Mouse (Mus musculus) cerebellum, postnatal 25 days (tissue): ENCODE results near the gene Zdhhc21.
A peak's percentile ranks its signal among the peaks of the same experiment; 100 is the strongest.

Experiments
- DNase-seq, 2 experiments: peaks; one replicate each; pipeline ENCODE4 v3.0.0; 2021; ENCODE audit warnings: mixed read lengths in 2 of 2

Gene Zdhhc21

GRCm38 (mm10) chr4:82859131-82860125 is at the start of gene Zdhhc21:
Gene Zdhhc21 (minus strand): TSS chr4:82859958.
- DNase-seq, result peak; percentile 94 to 96

- no peak for DNase-seq
Measured at GRCm38 (mm10) chr4:82895227-82895626, 35.5 kb upstream of the Zdhhc21 start.

GRCm38 (mm10) chr4:82892247-82892646 is 32.5 kb upstream of the Zdhhc21 start:
- no peak for DNase-seq

- no peak for DNase-seq
Measured at GRCm38 (mm10) chr4:82891566-82891965, 31.8 kb upstream of the Zdhhc21 start.

- DNase-seq, result no peak
Measured at GRCm38 (mm10) chr4:82891049-82891448, 31.3 kb upstream of the Zdhhc21 start.

GRCm38 (mm10) chr4:82890585-82890984 is 30.8 kb upstream of the Zdhhc21 start:
- no peak for DNase-seq

GRCm38 (mm10) chr4:82886148-82886547 is 26.4 kb upstream of the Zdhhc21 start:
- no peak for DNase-seq

- no peak for DNase-seq
Measured at GRCm38 (mm10) chr4:82885535-82885913, 25.8 kb upstream of the Zdhhc21 start.

- DNase-seq, result peak; percentile 54 to 68
Measured at GRCm38 (mm10) chr4:82884636-82885534, 25.1 kb upstream of the Zdhhc21 start, which contains the start of gene Cer1. Gene Cer1 (minus strand): TSS chr4:82885148.

GRCm38 (mm10) chr4:82882500-82882899 is 22.7 kb upstream of the Zdhhc21 start:
- DNase-seq, result peak in 1 of 2 experiments; percentile 27

- no peak for DNase-seq
Measured at GRCm38 (mm10) chr4:82881366-82881765, 21.6 kb upstream of the Zdhhc21 start.

- DNase-seq, result no peak
Measured at GRCm38 (mm10) chr4:82880243-82880642, 20.5 kb upstream of the Zdhhc21 start.

- DNase-seq, result no peak
Measured at GRCm38 (mm10) chr4:82879152-82879551, 19.4 kb upstream of the Zdhhc21 start.

- DNase-seq, result no peak
Measured at GRCm38 (mm10) chr4:82876656-82877055, 16.9 kb upstream of the Zdhhc21 start.

- DNase-seq, result no peak
Measured at GRCm38 (mm10) chr4:82875532-82875931, 15.8 kb upstream of the Zdhhc21 start.

- no peak for DNase-seq
Measured at GRCm38 (mm10) chr4:82874791-82875190, 15.0 kb upstream of the Zdhhc21 start.

- no peak for DNase-seq
Measured at GRCm38 (mm10) chr4:82872548-82872947, 12.8 kb upstream of the Zdhhc21 start.

GRCm38 (mm10) chr4:82872121-82872520 is 12.4 kb upstream of the Zdhhc21 start:
- no peak for DNase-seq

GRCm38 (mm10) chr4:82870931-82871330 is 11.2 kb upstream of the Zdhhc21 start:
- DNase-seq, result no peak

- DNase-seq, result no peak
Measured at GRCm38 (mm10) chr4:82867731-82868445, 8.1 kb upstream of the Zdhhc21 start.

GRCm38 (mm10) chr4:82867111-82867510 is 7.4 kb upstream of the Zdhhc21 start:
- no peak for DNase-seq

- DNase-seq, result no peak
Measured at GRCm38 (mm10) chr4:82864974-82865699, 5.4 kb upstream of the Zdhhc21 start.
